Mouse (Mus musculus) retina, embryonic 14.5 days (tissue): ENCODE results near the gene Zcchc3.

Source experiments
- DNase-seq: peaks from one replicate; pipeline ENCODE4 v3.0.0-alpha.2; 2015; ENCODE audit warnings: low spot score

Zcchc3 gene

GRCm38 (mm10) chr2:152409781-152410180, 5.0 kb downstream of the Zcchc3 start:
- no peak for DNase-seq

DNA sequence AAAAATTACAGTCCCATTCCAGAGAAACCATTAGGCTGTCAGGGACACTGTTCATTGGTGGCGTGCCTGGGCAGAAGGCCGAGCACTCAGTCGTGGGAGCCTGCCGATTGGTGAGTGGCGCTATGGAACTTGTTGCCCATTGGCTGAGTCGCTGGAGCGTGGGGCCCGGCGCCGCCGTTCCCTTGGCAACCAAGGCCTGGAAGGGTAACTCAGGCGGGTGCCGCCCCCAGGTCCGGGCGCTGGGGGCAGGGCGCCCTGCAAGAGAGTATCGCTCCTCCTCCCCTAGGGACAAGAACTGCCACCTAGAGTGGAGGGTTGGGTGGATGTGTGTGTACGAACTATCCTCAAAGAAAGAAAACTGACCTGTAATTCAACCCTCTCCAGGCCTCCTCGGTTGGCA, 8.7 kb downstream of the Zcchc3 start:
- peak; percentile 97 for DNase-seq

- no peak for DNase-seq
Observed at GRCm38 (mm10) chr2:152399122-152399542, 15.7 kb downstream of the Zcchc3 start.

DNA sequence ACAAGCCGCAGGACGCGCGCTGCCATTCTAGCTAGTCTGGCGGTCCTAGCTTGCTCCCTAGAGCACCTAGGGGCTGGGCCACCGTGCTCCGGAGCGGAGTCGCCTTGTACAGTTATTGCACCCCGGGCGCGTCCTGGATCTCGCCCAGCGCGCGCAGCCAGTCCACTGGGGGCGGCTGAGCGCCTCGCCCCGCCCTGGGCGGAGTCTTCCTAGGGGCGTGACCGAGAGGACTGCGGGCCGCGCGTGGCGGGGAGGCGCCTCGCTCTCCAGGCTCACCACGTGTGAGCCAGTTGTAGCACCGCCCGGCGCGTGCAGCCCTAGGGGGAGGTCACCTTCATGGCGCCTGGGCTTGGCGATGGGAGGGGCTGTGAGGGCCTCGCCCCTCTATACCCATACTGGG, 16.1 kb downstream of the Zcchc3 start:
- peak; percentile 96 for DNase-seq

- peak; percentile 96 for DNase-seq
Observed at GRCm38 (mm10) chr2:152397680-152398435, 17.0 kb downstream of the Zcchc3 start, which contains the start of gene Sox12. Sox12 (minus strand) TSS chr2:152398063.

GRCm38 (mm10) chr2:152397004-152397589, 17.7 kb downstream of the Zcchc3 start:
- DNase-seq = peak; percentile 76

DNA sequence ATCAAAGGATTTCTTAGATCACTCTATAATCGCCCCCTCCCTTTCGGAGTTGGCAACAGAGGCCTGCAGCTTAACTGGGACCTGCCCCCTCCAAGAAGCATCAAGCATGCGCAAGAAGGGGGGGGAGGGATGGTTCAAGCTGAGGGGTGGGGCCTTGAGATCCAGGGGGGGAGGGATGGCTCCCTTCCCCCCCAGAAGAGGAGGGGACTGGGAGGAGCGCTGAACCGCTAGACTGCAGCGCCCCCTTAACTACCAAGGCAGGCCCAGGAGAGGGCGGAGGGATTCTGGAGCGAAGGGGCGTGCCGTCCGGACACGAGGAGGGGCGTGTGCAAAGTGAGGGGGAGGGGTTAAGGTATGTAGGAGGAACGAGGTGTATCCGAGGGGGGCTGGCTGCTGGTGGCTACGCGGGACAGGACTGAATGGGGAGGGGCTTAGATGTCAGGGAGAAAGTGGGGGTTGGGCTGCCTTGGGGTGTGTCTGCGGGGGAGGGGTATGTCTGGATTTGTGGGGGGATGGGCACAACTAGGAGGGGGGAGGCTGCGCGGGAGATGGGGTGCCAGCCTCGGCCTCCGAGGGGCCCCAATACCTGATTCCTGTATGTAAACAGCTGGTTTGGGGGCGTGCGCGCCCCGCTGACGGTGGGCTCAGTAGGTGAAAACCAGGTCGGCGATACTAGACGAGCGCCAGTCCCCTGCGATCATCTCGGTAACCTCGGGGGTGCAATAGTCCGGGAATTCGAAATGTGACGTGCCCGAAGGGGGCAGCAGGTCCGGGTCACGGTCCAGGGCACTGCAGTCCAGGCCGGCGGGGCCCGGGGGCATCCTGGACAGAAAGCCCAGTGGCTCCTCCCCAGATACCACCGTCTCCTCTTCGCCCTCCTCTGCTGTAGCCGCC, 18.5 kb downstream of the Zcchc3 start:
- DNase-seq = peak; percentile 94

GRCm38 (mm10) chr2:152395271-152395920, 19.4 kb downstream of the Zcchc3 start:
- DNase-seq = no peak

DNA sequence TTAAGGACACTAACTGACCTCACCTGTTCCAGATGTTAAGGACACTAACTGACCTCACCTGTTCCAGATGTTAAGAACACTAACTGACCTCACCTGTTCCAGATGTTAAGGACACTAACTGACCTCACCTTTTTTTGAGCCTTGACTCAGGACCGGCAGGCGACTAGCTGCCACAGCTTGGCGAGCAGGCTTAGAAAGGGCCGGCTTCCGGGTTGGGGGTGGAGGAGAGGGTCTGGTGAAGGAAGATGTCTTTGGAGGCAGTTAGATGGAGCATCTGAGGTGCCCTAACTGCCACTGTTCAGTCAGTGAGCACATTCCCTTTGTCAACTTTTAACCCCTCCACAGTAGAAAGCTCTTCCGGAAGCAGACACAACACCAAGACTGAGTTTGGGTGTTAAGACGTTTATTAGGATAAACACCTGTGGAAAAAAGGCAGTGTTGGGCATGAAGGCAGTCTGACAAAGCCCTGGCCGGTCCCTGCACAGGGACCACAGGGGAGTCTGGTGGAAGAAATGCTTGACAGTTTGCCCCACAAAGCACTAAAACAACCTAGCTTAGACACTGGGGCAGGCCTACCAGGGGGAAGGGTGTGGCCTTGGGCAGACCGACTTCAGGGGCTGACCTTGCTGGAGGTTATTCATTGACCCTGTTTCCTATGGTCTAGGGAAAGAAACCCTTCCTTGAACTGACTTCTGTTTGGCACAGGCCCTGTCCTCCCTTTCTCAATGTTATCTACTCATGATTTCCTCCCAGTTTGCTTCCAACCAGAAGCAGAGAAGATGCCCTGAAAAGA, 21.4 kb downstream of the Zcchc3 start:
- no peak for DNase-seq

DNA sequence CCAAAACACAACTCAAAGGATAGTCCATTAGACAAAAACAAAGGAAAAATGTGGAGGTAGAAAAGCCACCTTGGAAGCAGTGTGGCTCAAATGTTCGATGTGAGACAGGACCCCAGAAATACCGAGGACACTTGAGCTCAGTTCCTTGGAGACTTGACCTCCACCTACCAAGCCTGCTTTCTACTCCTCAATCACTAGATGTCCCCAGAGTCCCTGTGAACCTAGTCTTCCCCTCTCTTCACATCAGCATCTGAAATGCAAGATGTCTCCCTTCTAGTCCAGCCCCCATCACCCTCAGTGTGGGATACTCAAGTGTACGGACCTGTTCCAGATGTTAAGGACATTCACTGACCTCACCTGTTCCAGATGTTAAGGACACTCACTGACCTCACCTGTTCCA, 22.0 kb downstream of the Zcchc3 start:
- DNase-seq = peak; percentile 86

- no peak for DNase-seq
Observed at GRCm38 (mm10) chr2:152384191-152384590, 30.6 kb downstream of the Zcchc3 start.

- DNase-seq = peak; percentile 55
Observed at GRCm38 (mm10) chr2:152376345-152376741, 38.5 kb downstream of the Zcchc3 start, which contains the start of gene Nrsn2. Nrsn2 (minus strand) TSS chr2:152376638.

- DNase-seq = peak; percentile 80
Observed at GRCm38 (mm10) chr2:152375652-152376344, 39.0 kb downstream of the Zcchc3 start.

DNA sequence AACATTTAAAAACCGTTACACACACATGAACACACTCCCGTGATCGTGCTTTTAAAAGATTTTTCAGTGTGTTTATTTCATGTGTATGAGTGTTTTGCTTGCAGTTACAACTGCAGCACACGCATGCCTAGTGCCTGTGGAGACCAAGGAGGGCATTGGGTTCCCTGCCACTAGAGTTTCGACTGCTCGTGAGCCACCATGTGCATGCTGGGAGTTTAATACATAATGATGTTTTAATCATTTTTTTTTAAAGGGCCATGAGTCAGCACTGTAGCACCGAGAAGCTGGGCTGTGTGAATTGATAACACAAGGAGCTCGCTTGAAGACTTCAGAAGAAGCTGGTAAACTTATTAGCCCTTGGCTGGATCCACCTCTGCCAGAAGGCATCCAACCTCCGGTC, 41.3 kb downstream of the Zcchc3 start:
- DNase-seq = no peak

DNA sequence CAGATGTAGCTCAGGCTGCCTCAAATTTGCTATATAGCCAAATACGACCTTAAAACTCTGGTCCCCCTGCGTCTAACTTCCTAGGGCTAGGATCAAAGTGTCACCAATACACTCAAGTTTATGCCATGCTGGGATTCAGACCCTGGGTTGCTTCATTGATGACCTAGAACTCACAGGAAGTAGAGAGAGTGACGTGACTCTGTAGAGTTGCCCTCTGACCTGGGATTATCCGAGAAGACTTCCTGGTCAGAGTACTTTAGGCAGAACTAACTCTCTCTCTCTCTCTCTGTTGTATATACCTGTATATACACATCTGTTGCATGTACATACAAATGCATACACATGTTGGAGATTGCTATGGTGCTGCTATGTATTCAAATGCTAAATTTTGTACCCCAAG, 42.2 kb downstream of the Zcchc3 start:
- no peak for DNase-seq

- no peak for DNase-seq
Observed at GRCm38 (mm10) chr2:152372104-152372503, 42.7 kb downstream of the Zcchc3 start.

- DNase-seq = peak; percentile 86
Observed at GRCm38 (mm10) chr2:152368532-152369140, 46.2 kb downstream of the Zcchc3 start.

- DNase-seq = no peak
Observed at GRCm38 (mm10) chr2:152367917-152368316, 46.9 kb downstream of the Zcchc3 start.

DNA sequence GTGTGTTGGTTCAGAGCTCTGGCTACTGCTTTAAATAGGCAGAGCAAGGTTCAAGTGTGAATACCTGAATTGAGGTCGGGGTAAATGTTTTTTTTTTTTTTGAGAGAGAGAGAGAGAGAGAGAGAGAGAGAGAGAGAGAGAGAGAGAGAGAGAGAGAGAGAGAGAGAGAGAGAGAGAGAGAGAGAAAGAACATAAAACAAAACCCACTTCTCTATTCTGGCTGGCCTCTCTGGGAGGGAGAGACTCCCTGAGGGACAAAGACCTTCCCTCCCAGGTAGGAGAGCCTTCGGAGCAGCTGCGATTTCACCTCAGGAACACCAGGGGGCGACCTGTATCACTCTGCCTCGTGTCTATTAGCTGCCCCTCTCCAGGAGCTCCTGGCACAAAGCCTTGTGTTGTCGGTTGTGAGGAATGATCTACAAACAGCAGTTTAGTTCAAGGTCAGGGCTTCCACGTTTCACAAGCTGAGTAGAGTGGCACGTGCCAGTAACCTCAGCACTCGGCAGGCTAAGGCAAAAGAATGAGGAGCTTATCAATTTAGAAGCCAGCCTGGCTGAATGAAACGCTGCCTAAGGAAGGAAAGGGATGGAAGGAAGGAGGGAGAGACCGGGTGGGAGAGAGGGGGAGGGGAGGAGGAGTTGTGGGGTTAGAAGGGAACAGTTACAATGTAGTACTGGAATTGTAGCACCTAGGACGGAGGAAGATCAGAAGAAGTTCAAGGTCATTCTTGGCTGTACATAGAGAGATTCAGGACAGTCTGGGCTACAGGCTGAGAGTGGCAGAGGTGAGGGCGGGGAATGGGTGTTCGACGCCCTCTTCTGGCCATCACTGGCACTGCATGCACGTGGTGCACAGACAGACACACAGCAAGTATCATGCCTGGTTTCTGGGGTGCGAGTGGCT, 51.3 kb downstream of the Zcchc3 start:
- DNase-seq = peak; percentile 88
